ENCODE assay signal across 20 mouse cellular contexts in the genomic region with DNA sequence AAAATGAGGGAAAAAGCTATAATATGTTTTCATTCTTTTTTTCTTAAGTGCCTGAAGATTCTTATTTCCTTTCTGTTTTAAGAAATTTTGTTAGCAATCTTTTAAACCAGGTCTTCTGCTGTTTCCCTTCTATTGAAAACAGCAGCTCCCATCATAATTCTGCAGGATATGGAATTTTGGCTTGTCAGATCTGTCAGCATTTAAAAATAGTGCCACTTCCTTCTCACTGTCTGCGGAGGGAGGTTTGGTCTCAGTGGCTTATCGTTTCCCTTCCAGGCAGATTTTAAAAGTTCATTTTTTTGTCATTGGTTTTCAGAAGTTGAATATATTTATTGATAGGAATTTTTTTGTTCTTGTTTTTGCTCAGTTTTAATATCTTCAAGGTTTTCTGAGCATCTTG.
DNase-seq lines count a peak whose midpoint lies in the region; ATAC-seq lines count a peak whose summit lies in the region.
"Had no signal": no experiment of that assay in that cellular context is flagged by ENCODE, and none has a peak within 500 bp of the region (broad histone marks: within the 10 kb centered on the region; RNA-seq: fewer than 3 reads in every experiment).

No protein-coding gene starts in this region.

- peak; percentile 66 for ATAC-seq in common myeloid progenitor, adult 5-6 weeks (replicated peaks; ENCODE audit: low read depth, poor library complexity, severe bottlenecking)
- ATAC-seq: activated CD4-positive, CD25-positive, alpha-beta regulatory T cell, adult 4 months; CD4-positive, CD25-positive, alpha-beta regulatory T cell, adult 4 months; forebrain, embryonic 13.5 days; forebrain, embryonic 15.5 days; forebrain, postnatal 0 days; Patski had no signal

- peak; percentile 20 for DNase-seq in kidney, adult 9 months
- DNase-seq in kidney, postnatal 14 days: no peak
- DNase-seq in brain, adult 2 months (ENCODE audit: low read depth, low spot score): peak; percentile 8
- no peak for DNase-seq in B cell, adult 2 months
- DNase-seq: adrenal gland, adult 8-10 months; adrenal gland, postnatal 14 days; adrenal gland, postnatal 36 days; cerebellum, adult 11 months; cerebellum, adult 18-20 months; cerebellum, adult 8-10 months; cerebellum, adult 9-11 months; cerebellum, postnatal 14 days; cerebellum, postnatal 36 days; forebrain, postnatal 0 days had no signal

Comparison
In these comparisons a context has a peak if more than half of its experiments do, and no peak if none do; other contexts are left out.
1. DNase-seq: peak in kidney, adult 9 months (single experiment) and brain, adult 2 months (single experiment); none in kidney, postnatal 14 days (single experiment) and B cell, adult 2 months (0 of 2).